Mouse (Mus musculus) liver, embryonic 14 days (tissue): ENCODE data around the gene Ddx51. TPM values are rescaled to one million over a fixed set of nuclear protein-coding genes. Genes with fewer than 3 reads are reported as not detected.

ENCODE experiments used
- polyA plus RNA-seq: library from polyadenylated mRNA; depleted of rRNA; stranded (reverse); fragments of >200 nt; gene quantifications from 2 replicates; pipeline ENCODE4 v1.2.3, GENCODE M21; 2012; rRNA removed

Ddx51 gene
- 8.7 and 9.8 TPM in 2 replicates for polyA plus RNA-seq

DNA sequence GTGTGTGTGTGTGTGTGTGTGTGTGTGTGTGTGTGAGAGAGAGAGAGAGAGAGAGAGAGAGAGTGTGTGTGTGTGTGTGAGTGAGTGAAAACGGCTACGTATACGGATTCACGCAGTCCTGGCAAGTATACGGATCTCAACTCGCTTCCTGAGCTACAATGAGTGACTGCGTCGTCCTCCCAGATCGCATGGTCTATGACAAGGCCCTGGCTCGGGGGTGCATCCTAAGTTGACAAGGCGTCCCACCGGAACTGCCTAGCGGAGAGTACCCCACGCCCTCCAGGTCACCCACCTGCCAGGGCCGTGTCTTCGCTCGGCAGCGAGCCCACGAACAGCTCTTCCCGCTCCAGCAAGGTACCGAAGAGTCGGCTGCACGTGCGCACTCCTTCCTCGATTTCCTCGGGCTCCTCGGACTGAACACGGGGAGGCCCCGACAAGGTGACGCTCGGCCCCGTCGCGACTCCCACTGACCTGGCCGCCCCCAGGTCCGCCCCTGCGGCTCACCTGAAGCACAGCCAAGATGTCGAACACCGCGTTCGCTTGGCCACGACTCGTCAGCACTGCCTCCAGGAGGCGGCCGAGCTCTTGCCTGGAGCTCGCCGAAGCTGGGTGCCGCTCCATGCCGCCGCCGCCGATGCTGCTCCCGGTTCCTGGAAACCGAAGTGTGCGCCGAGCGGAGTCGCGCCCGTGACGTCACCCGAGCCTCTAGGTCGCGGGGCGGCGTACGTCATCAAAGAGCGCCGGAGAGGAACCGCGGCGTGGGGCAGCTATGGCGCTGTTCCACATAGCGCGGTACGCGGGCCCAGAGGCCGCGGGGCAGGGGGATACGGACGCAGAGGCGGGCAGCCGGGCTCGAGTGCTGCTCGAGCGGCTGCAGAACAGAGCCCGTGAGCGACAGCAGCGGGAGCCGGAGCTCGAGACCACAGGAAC is at the start of gene Ddx51, which contains the start of gene Noc4l:
TSS of gene Ddx51 (plus strand) at position 733 of the 930 bp plus-strand sequence.
TSS of gene Noc4l (minus strand) at position 699 of the 930 bp plus-strand sequence.

Other genes starting within 250 kb of the Ddx51 start
- 7.2 and 9.3 TPM in 2 replicates for gene Fbrsl1, start 204.9 kb upstream of the Ddx51 start, polyA plus RNA-seq
- gene Galnt9, start 109.1 kb upstream of the Ddx51 start, polyA plus RNA-seq: 0.06 and 0.07 TPM in 2 replicates
- 46.6 and 54.3 TPM in 2 replicates for gene Noc4l, start within 50 bp of the Ddx51 start, polyA plus RNA-seq
- 13.4 and 18.7 TPM in 2 replicates for gene Ep400, start 117.3 kb downstream of the Ddx51 start, polyA plus RNA-seq
- 24.5 and 27.7 TPM in 2 replicates for gene Pus1, start 127.2 kb downstream of the Ddx51 start, polyA plus RNA-seq
- gene Ulk1, start 156.6 kb downstream of the Ddx51 start, polyA plus RNA-seq: 14.3 and 17.9 TPM in 2 replicates
- gene Hscb, start 186.3 kb downstream of the Ddx51 start, polyA plus RNA-seq: 24.1 and 28.3 TPM in 2 replicates
- 29.1 and 32.0 TPM in 2 replicates for gene Chek2, start 186.5 kb downstream of the Ddx51 start, polyA plus RNA-seq
- gene Ttc28, start 226.4 kb downstream of the Ddx51 start, polyA plus RNA-seq: 0.43 and 0.46 TPM in 2 replicates